Mouse (Mus musculus) yolk sac, embryonic 10.5 days (tissue): ENCODE measurements around the gene Il25.
"Not testable (repeated sequence)": the region's sequence is repeated elsewhere in the genome, so short reads cannot be mapped to it uniquely, and the experiment has no call there.

ENCODE experiments used
- DNase-seq: peaks from one replicate; pipeline ENCODE4 v3.0.0-alpha.2; 2017; ENCODE audit warnings: low spot score

Il25 gene

GRCm38 (mm10) chr14:54926401-54927158 lies 5.9 kb upstream of the Il25 start:
- DNase-seq = peak; percentile 77

- no peak for DNase-seq
These were observed 5.2 kb upstream of the Il25 start for GRCm38 (mm10) chr14:54927296-54927695.

GRCm38 (mm10) chr14:54929801-54930200 lies 2.7 kb upstream of the Il25 start:
- no peak for DNase-seq

- DNase-seq = no peak
These were observed 2.1 kb upstream of the Il25 start for GRCm38 (mm10) chr14:54930431-54930830.

GRCm38 (mm10) chr14:54935904-54936830 lies 3.7 kb downstream of the Il25 start, which contains the start of gene Cmtm5:
Gene Cmtm5 (plus strand): TSS chr14:54936261.
- no peak for DNase-seq

- DNase-seq = no peak
These were observed 4.3 kb downstream of the Il25 start for GRCm38 (mm10) chr14:54936831-54937160.

- no peak for DNase-seq
These were observed 5.1 kb downstream of the Il25 start for GRCm38 (mm10) chr14:54937361-54938182.

- DNase-seq = no peak
These were observed 6.1 kb downstream of the Il25 start for GRCm38 (mm10) chr14:54938431-54939219.

- peak; percentile 40 for DNase-seq
These were observed 7.1 kb downstream of the Il25 start for GRCm38 (mm10) chr14:54939434-54940175.

GRCm38 (mm10) chr14:54940176-54940530 lies 7.7 kb downstream of the Il25 start:
- DNase-seq = no peak

- no peak for DNase-seq
These were observed 8.8 kb downstream of the Il25 start for GRCm38 (mm10) chr14:54941024-54941978.

GRCm38 (mm10) chr14:54942479-54942878 lies 10.0 kb downstream of the Il25 start:
- DNase-seq = no peak

GRCm38 (mm10) chr14:54943971-54944370 lies 11.5 kb downstream of the Il25 start:
- DNase-seq = no peak

- DNase-seq = no peak
These were observed 12.4 kb downstream of the Il25 start for GRCm38 (mm10) chr14:54944939-54945338.

- no peak for DNase-seq
These were observed 13.6 kb downstream of the Il25 start for GRCm38 (mm10) chr14:54945975-54946704.

GRCm38 (mm10) chr14:54947008-54947407 lies 14.5 kb downstream of the Il25 start:
- DNase-seq = not testable (repeated sequence)

- DNase-seq = no peak
These were observed 16.3 kb downstream of the Il25 start for GRCm38 (mm10) chr14:54948781-54949180.

- no peak for DNase-seq
These were observed 18.0 kb downstream of the Il25 start for GRCm38 (mm10) chr14:54950493-54950892.

GRCm38 (mm10) chr14:54951587-54951986 lies 19.1 kb downstream of the Il25 start:
- DNase-seq = no peak
